In genomic region chrX:37110193-37110880, GRCm38 (mm10) we compare ENCODE assay signal across 1 mouse cellular context.
TF ChIP-seq lines count a peak whose summit lies in the region.

Gene Upf3b, minus strand, starts transcription at chrX:37110322.

TF ChIP-seq in MEL, 35 proteins besides CTCF, POLR2A, EP300 and RAD21 (continued from another document):
- TF ChIP-seq ZNF384 (IDR thresholded peaks at IDR 0.05; ENCODE audit: low read depth, low read length) (no peak), ZC3H11A (IDR thresholded peaks at IDR 0.05; ENCODE audit: low read depth, low read length) (no peak), TCF12 (IDR thresholded peaks at IDR 0.05; ENCODE audit: low read depth, low read length) (no peak), E2F4 (IDR thresholded peaks at IDR 0.05; ENCODE audit: borderline replicate concordance, low read depth, low read length) (peak; percentile 81)
